Mouse (Mus musculus) ES-E14 (cell line): ENCODE results near the gene Cd96. TPM values are rescaled to one million over a fixed set of nuclear protein-coding genes. Genes with fewer than 3 reads are reported as not detected.

Experiments
- DNase-seq: peaks from one replicate; pipeline ENCODE4 v3.0.0-alpha.2; 2013; ENCODE audit warnings: low read depth, low spot score
- H3K27ac ChIP-seq: 2 replicates; pipeline ENCODE4 v1.5.1; 2012; ENCODE audit warnings: low read depth, mild to moderate bottlenecking, low read length, moderate library complexity, mixed read lengths; ENCODE audit not compliant: poor library complexity, insufficient read depth, severe bottlenecking
- H3K36me3 ChIP-seq: 2 replicates; pipeline ENCODE4 v1.6.1; 2012; ENCODE audit warnings: mild to moderate bottlenecking, low read length, moderate library complexity, mixed read lengths; ENCODE audit not compliant: control insufficient read depth, poor library complexity, insufficient read depth, severe bottlenecking
- H3K4me1 ChIP-seq, 2 experiments: fragments of 150-350 bp in 1 of 2; sonication (generic) in 1 of 2; 2 replicates each; pipeline ENCODE4 v1.6.1; 2012; ENCODE audit warnings: low read length in 2 of 2, mild to moderate bottlenecking in 1 of 2, mixed read lengths in 1 of 2; ENCODE audit not compliant: control insufficient read depth in 2 of 2, insufficient read depth in 2 of 2, poor library complexity in 1 of 2
- H3K4me3 ChIP-seq, 2 experiments: fragments of 150-350 bp in 1 of 2; sonication (generic) in 1 of 2; 2 replicates each; pipeline ENCODE4 v1.5.1; 2012; ENCODE audit warnings: low read length in 2 of 2, low read depth in 1 of 2, mild to moderate bottlenecking in 1 of 2, mixed read lengths in 1 of 2; ENCODE audit not compliant: insufficient read depth in 1 of 2, poor library complexity in 1 of 2, severe bottlenecking in 1 of 2
- H3K9ac ChIP-seq: 2 replicates; pipeline ENCODE4 v1.6.1; 2012; ENCODE audit warnings: low read depth, mild to moderate bottlenecking, low read length, mixed read lengths; ENCODE audit not compliant: poor library complexity, insufficient read depth, severe bottlenecking
- H3K9me3 ChIP-seq: fragments of 150-350 bp; sonication (generic); 2 replicates; pipeline ENCODE4 v1.6.1; 2012; ENCODE audit warnings: low read depth, mild to moderate bottlenecking, low read length; ENCODE audit not compliant: control insufficient read depth, insufficient read depth
- CHD2 ChIP-seq: IDR thresholded peaks from 2 replicates; pipeline ENCODE4 v1.6.1; 2014; ENCODE audit warnings: mild to moderate bottlenecking, low read depth, low read length, inconsistent platforms
- HCFC1 ChIP-seq: IDR thresholded peaks from 2 replicates; pipeline ENCODE4 v1.6.1; 2012; ENCODE audit warnings: low read length, inconsistent platforms, borderline replicate concordance; ENCODE audit not compliant: insufficient read depth
- MAFK ChIP-seq: IDR thresholded peaks from 2 replicates; pipeline ENCODE4 v1.6.1; 2014; ENCODE audit warnings: mild to moderate bottlenecking, low read depth, low read length, inconsistent platforms; ENCODE audit not compliant: insufficient read depth
- ZC3H11A ChIP-seq: IDR thresholded peaks from 2 replicates; pipeline ENCODE4 v1.6.1; 2012; ENCODE audit warnings: low read depth, mild to moderate bottlenecking, inconsistent platforms, low read length, borderline replicate concordance
- ZNF384 ChIP-seq: IDR thresholded peaks from 2 replicates; pipeline ENCODE4 v1.6.1; 2012; ENCODE audit warnings: low read depth, low read length, inconsistent platforms
- in situ Hi-C, 2 experiments: fragments of 600-800 bp; cut with MboI; formaldehyde crosslinking; loops; one replicate each; pipeline ENCODE4 v1.15.1; 2025; ENCODE audit warnings: low sequenced_read_pairs in 2 of 2, inconsistent platforms in 1 of 2; ENCODE audit not compliant: unreplicated experiment in 2 of 2
- total RNA-seq: library from RNA; depleted of rRNA; stranded (reverse); fragments of 300-350 nt; gene quantifications from 2 replicates; pipeline ENCODE4 v1.2.3, GENCODE M21; 2012

The Cd96 gene
- total RNA-seq, 1 experiment = 0.71 TPM

- no peak overlapping the region for H3K27ac ChIP-seq
- H3K9ac ChIP-seq = no peak overlapping the region
- H3K9me3 ChIP-seq = no peaks in the 10 kb centered on the region
- TF ChIP-seq HCFC1 (no peak), ZC3H11A (no peak), MAFK (no peak), ZNF384 (no peak), CHD2 (no peak)
- DNase-seq = no peak
- no peaks in the 10 kb centered on the region for H3K36me3 ChIP-seq
- peaks cover 0 to 3% of the 10 kb centered on the region in 2 experiments; a peak in 1 of 4 replicates for H3K4me1 ChIP-seq
- H3K4me3 ChIP-seq = no peak overlapping the region
- in situ Hi-C loops = no loop called here
These were observed 113.8 kb downstream of the Cd96 start for GRCm38 (mm10) chr16:46006261-46006660.

- no peak for DNase-seq
- no peaks in the 10 kb centered on the region for H3K4me1 ChIP-seq
- H3K36me3 ChIP-seq = no peaks in the 10 kb centered on the region
- no peak overlapping the region for H3K27ac ChIP-seq
- no peak for TF ChIP-seq CHD2
- no peak for TF ChIP-seq MAFK
- no peak for TF ChIP-seq HCFC1
- TF ChIP-seq ZC3H11A = no peak
- TF ChIP-seq ZNF384 = no peak
- H3K9me3 ChIP-seq = no peaks in the 10 kb centered on the region
- in situ Hi-C loops = no loop called here
- H3K4me3 ChIP-seq = no peak overlapping the region
- no peak overlapping the region for H3K9ac ChIP-seq
These were observed 118.4 kb downstream of the Cd96 start for GRCm38 (mm10) chr16:46001550-46002166.

DNA sequence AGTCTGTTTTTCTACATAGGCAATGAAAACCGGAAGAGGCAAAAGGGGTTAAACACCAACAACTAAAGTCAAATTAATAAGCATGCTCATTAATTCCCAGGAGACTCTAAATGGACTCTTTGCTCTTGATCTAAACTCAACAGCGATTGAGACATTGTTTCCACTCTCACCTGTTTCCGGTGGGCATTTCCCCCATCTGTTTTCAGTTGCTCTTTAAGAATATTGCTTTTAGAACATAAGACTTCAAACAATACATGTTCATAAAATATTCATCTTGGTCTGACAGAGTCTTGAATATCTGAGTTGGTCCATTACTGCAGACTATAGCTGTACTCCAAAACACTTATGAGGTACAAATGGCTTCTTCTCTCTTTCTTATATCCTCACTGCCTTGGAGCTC lies 119.1 kb downstream of the Cd96 start:
- in situ Hi-C loops = no loop called here
- Histone ChIP-seq H3K9me3 (no peaks in the 10 kb centered on the region), H3K36me3 (no peaks in the 10 kb centered on the region), H3K9ac (no peak overlapping the region), H3K4me1 (no peaks in the 10 kb centered on the region), H3K27ac (no peak overlapping the region), H3K4me3 (no peak overlapping the region)
- TF ChIP-seq ZC3H11A (no peak), HCFC1 (no peak), MAFK (no peak), CHD2 (no peak), ZNF384 (no peak)
- DNase-seq = no peak

DNA sequence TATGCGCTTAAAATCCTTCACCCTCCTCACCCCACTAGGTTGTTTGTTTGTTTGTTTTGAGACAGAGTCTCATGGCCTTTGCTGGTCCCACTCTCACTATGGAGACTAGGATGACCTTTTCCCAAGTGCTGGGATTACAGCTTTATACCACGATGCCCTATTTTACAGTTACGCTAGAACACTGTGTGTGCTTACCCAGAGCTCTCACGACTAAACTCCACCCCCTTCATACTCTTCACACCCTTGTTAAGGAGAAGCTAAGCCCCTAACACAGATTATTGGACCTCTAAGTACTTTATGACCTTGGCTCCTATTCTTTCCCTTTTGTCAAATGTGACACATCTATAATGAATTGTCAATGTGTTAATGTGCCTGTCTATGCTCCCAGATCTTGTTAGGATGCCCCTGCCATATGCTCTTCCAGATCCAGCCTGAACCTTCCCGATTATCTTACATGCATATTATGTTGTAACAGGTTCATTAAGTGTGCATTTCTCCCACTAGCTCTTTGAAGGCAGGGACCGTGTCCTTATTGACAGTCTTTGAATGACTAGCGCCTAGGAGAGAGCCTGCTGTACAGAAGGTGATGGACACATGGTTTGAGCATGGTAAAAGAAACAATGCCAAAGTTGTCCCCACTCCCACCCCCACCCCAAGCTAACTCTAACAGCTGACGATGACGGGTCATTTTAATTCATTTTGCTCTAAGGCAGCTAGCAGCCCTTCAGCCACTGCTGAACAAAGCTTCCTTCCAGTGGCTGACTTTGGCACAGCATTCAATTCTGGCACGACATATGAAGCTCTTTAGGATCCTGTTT lies 120.5 kb downstream of the Cd96 start:
- no peak for DNase-seq
- in situ Hi-C loops = no loop called here
- H3K27ac ChIP-seq = no peak overlapping the region

More for the DNA sequence above, 120.5 kb downstream of the Cd96 start:
- TF ChIP-seq MAFK = no peak
- TF ChIP-seq HCFC1 = no peak
- TF ChIP-seq CHD2 = no peak
- TF ChIP-seq ZNF384 = no peak
- no peak for TF ChIP-seq ZC3H11A
- H3K4me3 ChIP-seq = no peak overlapping the region
- H3K36me3 ChIP-seq = no peaks in the 10 kb centered on the region
- H3K4me1 ChIP-seq = no peaks in the 10 kb centered on the region
- no peak overlapping the region for H3K9ac ChIP-seq
- no peaks in the 10 kb centered on the region for H3K9me3 ChIP-seq
